Mouse (Mus musculus): ENCODE results near the gene Mcrip1. TPM values are rescaled to one million over a fixed set of nuclear protein-coding genes. Genes with fewer than 3 reads are reported as not detected.
"Not testable (repeated sequence)": the region's sequence is repeated elsewhere in the genome, so short reads cannot be mapped to it uniquely, and the experiment has no call there.

Gene Mcrip1
- total and polyA plus RNA-seq, 2 experiments from 2014 or later, result 103 to 261 TPM

DNA sequence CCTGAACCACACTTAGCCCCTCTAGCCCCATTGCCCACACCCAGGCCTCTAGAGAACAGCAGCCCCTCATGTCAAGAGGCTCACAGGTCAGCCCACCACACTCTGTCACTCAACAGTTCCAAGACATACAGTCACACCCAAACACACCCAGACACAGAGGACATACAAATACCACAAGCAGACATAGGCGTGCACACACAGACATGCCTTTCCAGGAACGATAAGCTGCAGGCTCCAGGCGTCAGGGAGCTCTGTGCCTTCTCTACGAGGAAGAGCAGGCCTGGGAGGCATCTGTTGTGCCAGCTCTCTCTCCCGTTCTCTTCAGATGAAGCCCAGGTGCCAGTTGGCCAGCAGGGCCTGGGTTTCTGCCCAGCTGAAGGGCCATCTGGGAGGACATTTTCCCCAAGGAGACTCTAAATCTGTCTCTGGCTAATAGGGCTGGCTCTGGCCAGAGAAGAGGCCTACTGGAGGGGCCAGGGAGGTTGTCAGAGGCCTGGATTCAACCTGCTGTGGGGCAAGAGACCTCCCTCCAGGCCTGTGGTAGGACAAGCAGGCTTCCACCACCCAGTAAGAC lies 28.5 kb downstream of the Mcrip1 start:
- Histone ChIP-seq H3K27me3 (ENCODE audit: insufficient read depth, low read length) (no peaks in the 10 kb centered on the region), H3K27ac (ENCODE audit: low read depth, low read length) (0 out of 2 replicates have a peak overlapping the region, but pooled peaks have one; percentile 15), H3K9me3 (ENCODE audit: low read length) (no peaks in the 10 kb centered on the region), H3K4me3 (ENCODE audit: low read depth, low read length) (no peak overlapping the region), H3K4me2 (ENCODE audit: low read depth) (no peak overlapping the region), H3K36me3 (ENCODE audit: insufficient read depth) (no peaks in the 10 kb centered on the region), H3K4me1 (ENCODE audit: insufficient read depth) (no peaks in the 10 kb centered on the region), H3K9ac (peak overlapping the region; percentile 18; the same call in 1 of the 2 replicates)
- peak; percentile 63 for DNase-seq
- 61% methylated on average over 5 of the region's 5 CpGs for WGBS
- ATAC-seq, result no peak
- no peak for TF ChIP-seq CTCF (IDR thresholded peaks at IDR 0.05; ENCODE audit: low read depth)

DNA sequence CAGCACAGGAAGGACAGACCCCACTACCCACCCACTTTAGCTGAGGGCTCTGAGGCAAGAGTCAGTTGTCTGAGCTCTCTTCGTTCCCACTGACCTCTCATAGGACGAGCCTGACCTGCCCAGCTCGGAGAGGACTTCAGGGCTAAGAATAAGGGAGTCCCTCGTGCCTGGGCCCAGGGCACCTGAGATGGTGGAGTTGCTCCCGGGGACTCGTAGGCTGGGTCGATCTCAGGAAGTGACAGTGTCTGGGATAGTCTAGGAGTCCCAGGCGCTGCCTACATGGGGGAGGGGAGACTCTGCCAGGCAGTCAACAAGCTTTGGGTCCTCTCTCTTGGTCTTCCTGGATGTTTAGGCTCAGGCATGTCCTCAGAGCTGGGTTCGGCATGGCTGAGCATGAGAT lies 29.0 kb downstream of the Mcrip1 start:
- Histone ChIP-seq H3K27ac (ENCODE audit: low read depth, low read length) (0 out of 2 replicates have a peak overlapping the region, but pooled peaks have one; percentile 15), H3K27me3 (ENCODE audit: insufficient read depth, low read length) (no peaks in the 10 kb centered on the region), H3K9me3 (ENCODE audit: low read length) (no peaks in the 10 kb centered on the region), H3K4me1 (ENCODE audit: insufficient read depth) (no peaks in the 10 kb centered on the region), H3K9ac (no peak overlapping the region), H3K4me3 (ENCODE audit: low read depth, low read length) (no peak overlapping the region), H3K36me3 (ENCODE audit: insufficient read depth) (no peaks in the 10 kb centered on the region), H3K4me2 (ENCODE audit: low read depth) (no peak overlapping the region)
- TF ChIP-seq CTCF (IDR thresholded peaks at IDR 0.05; ENCODE audit: low read depth), result no peak
- no peak for ATAC-seq
- WGBS, result 72% methylated on average over 9 of the region's 9 CpGs
- no peak for DNase-seq

DNA sequence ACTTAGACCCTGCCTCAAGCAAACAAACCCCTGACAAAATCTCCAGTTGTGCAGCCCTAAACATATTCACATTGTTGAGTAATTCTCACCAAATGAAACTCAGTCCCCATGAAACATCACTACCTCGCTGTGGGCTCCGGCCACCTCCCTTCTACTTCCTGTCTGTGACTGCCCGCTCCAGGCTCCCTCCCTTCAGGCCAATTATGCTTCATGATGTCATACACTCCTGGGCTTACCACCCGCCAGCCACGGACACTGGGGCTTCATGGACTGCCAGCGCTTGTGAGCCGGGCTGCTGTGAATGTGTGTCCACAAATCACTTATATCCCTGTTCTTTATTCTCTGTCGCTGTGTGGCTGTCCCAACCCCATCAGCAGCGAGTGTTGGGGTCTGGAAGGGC lies 29.8 kb downstream of the Mcrip1 start:
- 38% methylated on average over 9 of the region's 9 CpGs for WGBS

DNA sequence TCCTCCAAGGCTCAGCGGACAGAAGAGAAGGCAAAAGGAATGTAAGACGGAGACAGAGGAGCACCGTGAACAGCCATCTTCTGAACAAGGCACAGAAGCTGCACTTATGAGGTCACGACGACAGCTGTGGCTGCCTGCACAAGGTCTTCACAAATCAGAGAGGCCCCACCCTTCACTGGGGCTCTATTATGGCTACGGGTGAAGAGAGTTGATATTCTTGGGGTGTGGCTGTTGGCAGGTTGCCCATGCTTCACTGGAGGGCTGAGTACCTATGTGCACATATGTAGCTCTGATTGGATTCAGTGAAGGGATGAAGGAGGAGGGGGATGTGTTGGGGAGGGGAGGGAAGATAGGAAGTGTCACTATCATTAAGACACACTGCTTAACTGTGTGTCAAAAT lies 31.0 kb downstream of the Mcrip1 start:
- ATAC-seq (no peak), DNase-seq (no peak)
- H3K27me3 ChIP-seq (ENCODE audit: insufficient read depth, low read length), result no peaks in the 10 kb centered on the region
- TF ChIP-seq CTCF (IDR thresholded peaks at IDR 0.05; ENCODE audit: low read depth), result no peak
- H3K9me3 ChIP-seq (ENCODE audit: low read length), result no peaks in the 10 kb centered on the region
- WGBS, result 72% methylated on average over 6 of the region's 6 CpGs
- H3K4me1 ChIP-seq (ENCODE audit: insufficient read depth), result no peaks in the 10 kb centered on the region
- H3K4me2 ChIP-seq (ENCODE audit: low read depth), result no peak overlapping the region
- no peak overlapping the region for H3K27ac ChIP-seq (ENCODE audit: low read depth, low read length)
- no peaks in the 10 kb centered on the region for H3K36me3 ChIP-seq (ENCODE audit: insufficient read depth)
- H3K9ac ChIP-seq, result no peak overlapping the region
- H3K4me3 ChIP-seq (ENCODE audit: low read depth, low read length), result no peak overlapping the region

More for the DNA sequence above, 29.8 kb downstream of the Mcrip1 start:
- Histone ChIP-seq H3K9me3 (ENCODE audit: low read length) (no peaks in the 10 kb centered on the region), H3K4me2 (ENCODE audit: low read depth) (no peak overlapping the region), H3K4me3 (ENCODE audit: low read depth, low read length) (no peak overlapping the region), H3K27me3 (ENCODE audit: insufficient read depth, low read length) (no peaks in the 10 kb centered on the region), H3K36me3 (ENCODE audit: insufficient read depth) (no peaks in the 10 kb centered on the region), H3K27ac (ENCODE audit: low read depth, low read length) (no peak overlapping the region), H3K9ac (no peak overlapping the region), H3K4me1 (ENCODE audit: insufficient read depth) (no peaks in the 10 kb centered on the region)
- TF ChIP-seq CTCF (IDR thresholded peaks at IDR 0.05; ENCODE audit: low read depth), result no peak
- DNase-seq (no peak), ATAC-seq (no peak)

DNA sequence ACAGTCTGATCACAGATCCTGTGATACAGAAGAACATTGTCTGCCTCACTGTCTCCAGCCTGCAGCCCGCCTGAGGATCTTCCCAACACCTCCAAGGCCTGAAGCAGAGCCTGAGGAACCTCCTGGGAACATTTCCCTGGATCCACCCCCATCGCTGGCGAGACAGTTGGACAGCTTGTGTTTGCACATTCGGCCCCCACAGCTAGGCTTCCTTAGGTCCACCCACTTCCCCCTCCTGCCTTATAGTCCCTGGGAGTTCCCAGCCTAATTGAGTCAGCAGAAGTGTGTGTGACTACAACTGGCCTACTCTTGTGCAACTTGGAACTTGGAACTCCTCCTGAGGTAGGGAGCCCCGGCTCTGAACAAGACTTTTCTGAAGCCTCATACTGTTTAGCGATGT lies 31.5 kb downstream of the Mcrip1 start:
- H3K4me3 ChIP-seq (ENCODE audit: low read depth, low read length), result no peak overlapping the region
- H3K4me2 ChIP-seq (ENCODE audit: low read depth), result no peak overlapping the region
- no peaks in the 10 kb centered on the region for H3K36me3 ChIP-seq (ENCODE audit: insufficient read depth)
- no peaks in the 10 kb centered on the region for H3K4me1 ChIP-seq (ENCODE audit: insufficient read depth)
- DNase-seq, result no peak
- H3K27me3 ChIP-seq (ENCODE audit: insufficient read depth, low read length), result no peaks in the 10 kb centered on the region
- TF ChIP-seq CTCF (IDR thresholded peaks at IDR 0.05; ENCODE audit: low read depth), result no peak
- no peak for ATAC-seq
- H3K9ac ChIP-seq, result no peak overlapping the region
- WGBS, result 67% methylated on average over 6 of the region's 6 CpGs
- no peak overlapping the region for H3K27ac ChIP-seq (ENCODE audit: low read depth, low read length)
- H3K9me3 ChIP-seq (ENCODE audit: low read length), result no peaks in the 10 kb centered on the region

DNA sequence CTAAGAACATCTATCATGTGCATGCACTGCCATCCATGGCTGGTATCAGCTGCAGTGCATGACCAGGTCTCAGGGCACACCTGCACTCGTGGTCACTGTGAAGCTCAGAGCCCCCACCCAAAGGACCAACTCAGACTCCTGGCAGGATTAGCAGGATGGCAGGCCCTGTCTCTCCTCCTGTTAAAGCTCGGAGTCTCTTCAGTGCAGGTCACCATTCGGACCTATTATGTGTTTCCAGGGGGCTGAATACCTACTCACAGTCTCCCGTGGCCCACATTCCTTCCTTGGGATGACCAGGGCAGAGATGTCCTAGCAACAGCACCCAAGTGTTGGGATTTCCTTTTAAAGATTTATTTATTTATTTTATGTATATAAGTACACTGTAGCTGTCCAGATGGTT lies 32.4 kb downstream of the Mcrip1 start:
- H3K9ac ChIP-seq, result no peak overlapping the region
- WGBS, result 75% methylated on average over 4 of the region's 4 CpGs
- no peak for DNase-seq

DNA sequence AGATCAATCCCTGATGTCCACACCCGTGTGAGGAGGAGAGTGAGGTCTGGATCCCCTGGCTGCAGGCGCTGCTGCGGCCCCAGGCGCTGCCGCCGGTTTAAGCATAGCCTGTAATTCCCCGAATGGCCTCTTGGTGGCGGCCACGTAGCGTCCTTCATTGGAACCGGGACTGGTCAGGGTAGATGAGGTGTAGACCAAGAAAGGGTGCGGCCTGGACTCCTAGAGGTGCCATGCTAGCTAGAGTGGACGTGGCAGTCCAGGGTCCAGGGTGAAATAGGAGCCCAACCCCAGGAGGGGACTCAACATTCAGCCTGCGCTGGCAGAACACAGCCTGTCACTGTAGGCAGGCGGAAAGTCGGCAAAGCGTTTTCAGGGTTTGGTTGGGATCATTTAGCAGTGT lies 33.9 kb downstream of the Mcrip1 start:
- Histone ChIP-seq H3K27me3 (ENCODE audit: insufficient read depth, low read length) (no peaks in the 10 kb centered on the region), H3K36me3 (ENCODE audit: insufficient read depth) (no peaks in the 10 kb centered on the region), H3K4me2 (ENCODE audit: low read depth) (no peak overlapping the region), H3K9me3 (ENCODE audit: low read length) (no peaks in the 10 kb centered on the region), H3K9ac (no peak overlapping the region), H3K4me3 (ENCODE audit: low read depth, low read length) (no peak overlapping the region), H3K4me1 (ENCODE audit: insufficient read depth) (no peaks in the 10 kb centered on the region), H3K27ac (ENCODE audit: low read depth, low read length) (no peak overlapping the region)
- WGBS, result 17% methylated on average over 17 of the region's 17 CpGs
- peak; percentile 97 for TF ChIP-seq CTCF (IDR thresholded peaks at IDR 0.05; ENCODE audit: low read depth)
- peak; percentile 50 for ATAC-seq
- peak; percentile 84 for DNase-seq

More for the DNA sequence above, 32.4 kb downstream of the Mcrip1 start:
- no peaks in the 10 kb centered on the region for H3K36me3 ChIP-seq (ENCODE audit: insufficient read depth)
- ATAC-seq, result no peak
- no peak overlapping the region for H3K4me3 ChIP-seq (ENCODE audit: low read depth, low read length)
- no peaks in the 10 kb centered on the region for H3K27me3 ChIP-seq (ENCODE audit: insufficient read depth, low read length)
- H3K4me2 ChIP-seq (ENCODE audit: low read depth), result no peak overlapping the region
- no peaks in the 10 kb centered on the region for H3K4me1 ChIP-seq (ENCODE audit: insufficient read depth)
- H3K9me3 ChIP-seq (ENCODE audit: low read length), result no peaks in the 10 kb centered on the region
- TF ChIP-seq CTCF (IDR thresholded peaks at IDR 0.05; ENCODE audit: low read depth), result no peak
- no peak overlapping the region for H3K27ac ChIP-seq (ENCODE audit: low read depth, low read length)

DNA sequence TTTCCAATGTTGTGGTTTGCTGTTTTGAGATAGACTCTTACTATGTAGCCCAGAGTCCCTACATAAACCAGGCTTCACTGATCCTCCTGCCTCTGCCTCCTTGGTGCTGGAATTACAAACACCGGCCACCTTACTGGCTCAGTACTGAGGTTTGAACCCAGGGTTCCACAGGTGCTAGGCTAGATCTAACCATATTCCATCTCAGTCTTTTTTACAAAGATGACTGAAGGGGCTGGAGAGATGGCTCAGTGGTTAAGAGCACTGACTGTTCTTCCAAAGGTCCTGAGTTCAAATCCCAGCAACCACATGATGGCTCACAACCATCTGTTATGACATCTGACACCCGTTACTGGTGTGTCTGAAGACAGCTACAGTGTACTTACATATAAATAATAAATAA lies 35.3 kb downstream of the Mcrip1 start:
- not testable (repeated sequence) for DNase-seq; H3K9ac ChIP-seq; H3K27me3 ChIP-seq (ENCODE audit: insufficient read depth, low read length); H3K9me3 ChIP-seq (ENCODE audit: low read length); ATAC-seq; H3K27ac ChIP-seq (ENCODE audit: low read depth, low read length); H3K4me1 ChIP-seq (ENCODE audit: insufficient read depth); H3K4me3 ChIP-seq (ENCODE audit: low read depth, low read length); H3K4me2 ChIP-seq (ENCODE audit: low read depth); H3K36me3 ChIP-seq (ENCODE audit: insufficient read depth)
- 89% methylated on average over 2 of the region's 2 CpGs for WGBS

Measured in forebrain, postnatal 0 days (tissue).